Mouse (Mus musculus) left cerebral cortex, adult 9 months (tissue): ENCODE measurements around the gene Spag9.
A peak's percentile ranks its signal among the peaks of the same experiment; 100 is the strongest.

ENCODE experiments used
- DNase-seq, 2 experiments: peaks; one replicate each; pipeline ENCODE4 v3.0.0; 2022; ENCODE audit warnings: low spot score in 2 of 2

Spag9 gene

GRCm38 (mm10) chr11:94130118-94131095, 134.5 kb downstream of the Spag9 start:
- no peak for DNase-seq

GRCm38 (mm10) chr11:94133344-94133955, 137.6 kb downstream of the Spag9 start:
- DNase-seq = peak in 1 of 2 experiments; percentile 86

GRCm38 (mm10) chr11:94134076-94134838, 138.4 kb downstream of the Spag9 start:
- DNase-seq = no peak

GRCm38 (mm10) chr11:94135581-94136001, 139.7 kb downstream of the Spag9 start:
- DNase-seq = no peak

GRCm38 (mm10) chr11:94136656-94137055, 140.8 kb downstream of the Spag9 start:
- no peak for DNase-seq

- no peak for DNase-seq
Measured at GRCm38 (mm10) chr11:94137326-94138061, 141.6 kb downstream of the Spag9 start.

- DNase-seq = no peak
Measured at GRCm38 (mm10) chr11:94138411-94139231, 142.7 kb downstream of the Spag9 start.

DNA sequence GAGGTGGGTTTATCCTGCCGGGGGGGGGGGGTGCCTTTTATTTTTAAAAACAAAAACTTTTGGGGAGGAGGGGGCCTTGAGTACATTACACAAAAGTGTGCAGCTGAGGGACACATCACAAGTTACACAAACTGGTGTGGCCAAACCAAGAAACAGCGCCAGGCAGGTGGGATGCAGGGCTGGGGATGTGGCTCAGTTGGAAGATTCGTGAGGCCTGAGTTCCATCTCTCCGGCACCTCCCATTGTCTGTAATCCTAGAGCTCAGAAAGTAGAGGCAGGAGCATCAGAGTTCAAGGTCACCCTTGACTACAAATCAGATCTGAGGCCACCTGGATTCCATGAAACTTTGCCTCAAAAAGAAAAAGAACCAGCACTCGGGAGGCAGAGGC, 143.3 kb downstream of the Spag9 start:
- DNase-seq = no peak

DNA sequence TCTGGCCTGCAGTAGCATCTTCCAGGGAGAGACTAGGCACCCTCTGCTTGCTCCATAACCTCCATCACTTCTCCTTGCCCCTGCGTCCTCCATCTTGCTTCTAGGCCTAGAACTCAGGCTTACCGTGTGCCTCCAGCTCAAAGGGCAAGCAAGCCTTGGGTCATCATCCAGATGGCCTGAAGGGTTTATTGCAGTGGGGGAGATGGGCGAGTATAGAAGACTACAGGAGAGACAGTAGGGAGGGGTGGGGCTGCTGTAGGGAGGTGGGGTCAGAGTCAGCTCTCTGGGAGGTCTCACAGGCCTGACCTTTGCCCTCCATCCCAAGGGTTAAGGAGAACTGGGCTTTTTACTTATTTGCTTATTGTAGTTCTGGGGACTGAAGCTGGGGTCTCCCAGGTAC, 144.6 kb downstream of the Spag9 start:
- no peak for DNase-seq

GRCm38 (mm10) chr11:94141564-94141963, 145.7 kb downstream of the Spag9 start:
- no peak for DNase-seq

GRCm38 (mm10) chr11:94143336-94143735, 147.4 kb downstream of the Spag9 start:
- no peak for DNase-seq

- DNase-seq = peak in 1 of 2 experiments; percentile 92
Measured at GRCm38 (mm10) chr11:94144771-94145539, 149.1 kb downstream of the Spag9 start.

- peak in 1 of 2 experiments; percentile 67 for DNase-seq
Measured at GRCm38 (mm10) chr11:94146049-94146605, 150.2 kb downstream of the Spag9 start.

DNA sequence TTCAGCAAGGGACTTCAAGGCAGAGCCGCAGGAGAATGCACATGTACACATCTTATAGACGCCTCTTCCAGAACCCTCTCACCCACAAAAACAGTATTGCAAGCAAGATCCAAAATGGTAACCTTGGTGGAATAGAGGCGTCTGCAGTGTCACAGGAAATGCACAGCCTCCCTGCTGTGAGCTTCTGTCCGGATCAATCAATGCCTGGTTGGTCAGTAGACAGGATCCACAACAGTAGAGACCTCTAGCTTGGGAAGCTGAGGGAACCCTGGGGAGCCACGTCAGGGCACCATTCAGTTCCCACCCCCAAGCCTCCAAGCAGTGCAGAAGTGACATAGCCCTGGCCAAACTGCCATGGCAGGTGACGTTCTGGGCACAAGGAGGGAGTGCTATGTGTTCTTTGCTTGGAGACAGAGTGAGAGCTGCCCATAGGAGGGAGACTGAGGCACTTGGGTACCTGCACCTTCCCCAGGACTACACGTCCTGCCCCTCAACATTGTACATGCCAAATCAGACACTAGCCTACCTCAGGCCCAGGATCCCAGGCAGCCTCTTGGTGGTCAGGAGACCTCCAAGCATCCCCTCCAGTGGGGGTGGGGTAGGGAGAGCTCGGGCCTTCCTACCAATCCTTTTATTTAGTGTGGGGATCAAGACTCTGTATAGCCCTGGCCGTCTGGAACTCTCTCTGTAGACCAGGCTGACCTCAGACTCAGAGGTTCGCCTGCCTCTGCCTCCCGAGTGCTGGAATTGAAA, 151.0 kb downstream of the Spag9 start:
- no peak for DNase-seq

GRCm38 (mm10) chr11:94148105-94148696, 152.3 kb downstream of the Spag9 start:
- DNase-seq = no peak

GRCm38 (mm10) chr11:94148931-94149491, 153.1 kb downstream of the Spag9 start:
- peak in 1 of 2 experiments; percentile 83 for DNase-seq

- DNase-seq = no peak
Measured at GRCm38 (mm10) chr11:94149509-94150259, 153.8 kb downstream of the Spag9 start.
